10 mouse cellular contexts compared by ENCODE assay signal in the genomic region with DNA sequence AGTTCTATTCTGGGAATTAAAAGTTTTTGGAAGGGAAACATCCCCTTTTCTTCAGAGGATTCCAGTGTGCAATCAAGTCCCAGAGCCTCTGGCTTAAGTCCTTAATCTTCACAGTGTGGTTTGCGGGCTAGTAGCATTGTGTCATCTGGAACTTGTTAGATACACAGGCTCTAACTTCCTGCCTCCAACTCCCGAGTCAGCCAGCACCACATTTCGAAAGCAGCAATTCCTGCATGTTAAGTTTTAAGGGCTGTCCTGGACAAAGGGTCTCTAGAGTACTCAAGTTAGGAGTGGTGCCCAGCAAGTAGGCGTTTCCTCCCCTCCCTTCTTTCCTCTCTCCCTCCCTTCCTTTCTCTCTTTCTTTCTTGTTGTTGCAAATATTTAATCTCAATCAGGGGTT. TPM values are rescaled to one million over a fixed set of nuclear protein-coding genes. Genes with fewer than 3 reads are reported as not detected.
DNase-seq lines count a peak whose midpoint lies in the region; ATAC-seq and TF ChIP-seq lines count a peak whose summit lies in the region.
"Had no signal": no experiment of that assay in that cellular context is flagged by ENCODE, and none has a peak within 500 bp of the region (broad histone marks: within the 10 kb centered on the region; RNA-seq: fewer than 3 reads in every experiment).

No protein-coding gene starts in this region.

- DNase-seq in adipocyte (ENCODE audit: low spot score): peak; percentile 66
- DNase-seq in lung, postnatal 0 days (ENCODE audit: low spot score): peak; percentile 84
- no peak for DNase-seq in ovary, postnatal 14 days (ENCODE audit: low spot score)
- DNase-seq: liver, embryonic 13.5 days had no signal

- H3K27ac ChIP-seq in heart, embryonic 15.5 days: no peak overlapping the region
- H3K27ac ChIP-seq in lung, postnatal 0 days (ENCODE audit: low read length): no peak overlapping the region
- no peak overlapping the region for H3K27ac ChIP-seq in forebrain, embryonic 13.5 days
- H3K27ac ChIP-seq: kidney, embryonic 15.5 days; liver, embryonic 13.5 days; neural tube, embryonic 13.5 days had no signal

- H3K4me1 ChIP-seq in heart, embryonic 15.5 days (replicated peaks): peaks cover 2% of the 10 kb centered on the region
- H3K4me1 ChIP-seq in lung, postnatal 0 days (ENCODE audit: insufficient read depth, low read depth, low read length): no peaks in the 10 kb centered on the region
- H3K4me1 ChIP-seq in forebrain, embryonic 13.5 days: no peaks in the 10 kb centered on the region
- H3K4me1 ChIP-seq: kidney, embryonic 15.5 days; neural tube, embryonic 13.5 days had no signal

- no peaks in the 10 kb centered on the region for H3K36me3 ChIP-seq in heart, embryonic 15.5 days
- H3K36me3 ChIP-seq in lung, postnatal 0 days (ENCODE audit: insufficient read depth, low read length): no peaks in the 10 kb centered on the region
- H3K36me3 ChIP-seq in forebrain, embryonic 13.5 days (ENCODE audit: poor library complexity, severe bottlenecking): no peaks in the 10 kb centered on the region
- H3K36me3 ChIP-seq: kidney, embryonic 15.5 days; liver, embryonic 13.5 days; neural tube, embryonic 13.5 days had no signal

- 35% methylated on average over 4 of the region's 4 CpGs for WGBS in heart, embryonic 15.5 days
- 11% methylated on average over 4 of the region's 4 CpGs for WGBS in lung, postnatal 0 days
- 74% methylated on average over 4 of the region's 4 CpGs for WGBS in forebrain, embryonic 13.5 days

- no peak for TF ChIP-seq EP300 in lung, postnatal 0 days (IDR thresholded peaks at IDR 0.05)

- no peaks in the 10 kb centered on the region for H3K27me3 ChIP-seq in heart, embryonic 15.5 days
- no peaks in the 10 kb centered on the region for H3K27me3 ChIP-seq in lung, postnatal 0 days (replicated peaks; ENCODE audit: insufficient read depth, low read length)
- no peaks in the 10 kb centered on the region for H3K27me3 ChIP-seq in forebrain, embryonic 13.5 days
- H3K27me3 ChIP-seq: kidney, embryonic 15.5 days; liver, embryonic 13.5 days; neural tube, embryonic 13.5 days had no signal

- no peaks in the 10 kb centered on the region for H3K9me3 ChIP-seq in heart, embryonic 15.5 days (replicated peaks)
- no peaks in the 10 kb centered on the region for H3K9me3 ChIP-seq in lung, postnatal 0 days (ENCODE audit: low read length)
- no peaks in the 10 kb centered on the region for H3K9me3 ChIP-seq in forebrain, embryonic 13.5 days (replicated peaks)
- H3K9me3 ChIP-seq: kidney, embryonic 15.5 days; liver, embryonic 13.5 days; neural tube, embryonic 13.5 days had no signal

- no peak overlapping the region for H3K9ac ChIP-seq in heart, embryonic 15.5 days
- H3K9ac ChIP-seq in lung, postnatal 0 days (replicated peaks; ENCODE audit: low read depth): no peak overlapping the region
- H3K9ac ChIP-seq in forebrain, embryonic 13.5 days: no peak overlapping the region
- H3K9ac ChIP-seq: kidney, embryonic 15.5 days; liver, embryonic 13.5 days; neural tube, embryonic 13.5 days had no signal

- TF ChIP-seq CTCF in lung, postnatal 0 days (IDR thresholded peaks at IDR 0.05): no peak

- no peak overlapping the region for H3K4me3 ChIP-seq in heart, embryonic 15.5 days
- H3K4me3 ChIP-seq in lung, postnatal 0 days (ENCODE audit: low read depth, low read length): no peak overlapping the region
- H3K4me3 ChIP-seq in forebrain, embryonic 13.5 days: no peak overlapping the region
- H3K4me3 ChIP-seq: kidney, embryonic 15.5 days; liver, embryonic 13.5 days; neural tube, embryonic 13.5 days had no signal

- peak; percentile 43 for ATAC-seq in CD4-positive, CD25-positive, alpha-beta regulatory T cell, adult 4 months
- peak; percentile 63; the same call in 1 of the 2 replicates for ATAC-seq in heart, embryonic 15.5 days (replicated peaks; ENCODE audit: insufficient number of reproducible peaks, insufficient read depth, low FRiP score, low read depth)
- peak; percentile 79 for ATAC-seq in lung, postnatal 0 days
- ATAC-seq in inflammation-experienced regulatory T-cells, adult 6 months: no peak
- no peak for ATAC-seq in forebrain, embryonic 13.5 days

- no peak overlapping the region for H3K4me2 ChIP-seq in heart, embryonic 15.5 days
- H3K4me2 ChIP-seq in lung, postnatal 0 days (replicated peaks; ENCODE audit: low read depth, low read length): no peak overlapping the region
- H3K4me2 ChIP-seq in forebrain, embryonic 13.5 days: no peak overlapping the region
- H3K4me2 ChIP-seq: kidney, embryonic 15.5 days; liver, embryonic 13.5 days; neural tube, embryonic 13.5 days had no signal

RNA-seq across cellular contexts. Expression of a gene that starts 7.0 kb away (rescaled TPM):
- polyA plus RNA-seq in CD4-positive, CD25-positive, alpha-beta regulatory T cell, adult 4 months (2017; shearing (Covaris generic)): not detected
- 0.11 TPM in 2 replicates for polyA plus RNA-seq in heart, embryonic 15.5 days (2015; fragmentation: Nextera tagmentation; extraction: Ambion mirVana)
- 0.95 and 1.0 TPM in 2 replicates for polyA plus RNA-seq in lung, postnatal 0 days (2015; fragmentation: Nextera tagmentation; extraction: Ambion mirVana)
- under 1 TPM in 1 of 3 experiments, not detected in 2; 0.05 TPM for polyA plus RNA-seq in inflammation-experienced regulatory T-cells, adult 6 months (2017; shearing (Covaris generic))
- polyA plus RNA-seq in forebrain, embryonic 13.5 days (2015; fragmentation: Nextera tagmentation; extraction: Ambion mirVana): 0.17 and 0.23 TPM in 2 replicates

RNA-seq across cellular contexts. Expression of a gene that starts 19.8 kb away (rescaled TPM):
- polyA plus RNA-seq in CD4-positive, CD25-positive, alpha-beta regulatory T cell, adult 4 months (2017; shearing (Covaris generic)): 100 to 1,000 TPM; 111 to 123 TPM
- polyA plus RNA-seq in heart, embryonic 15.5 days (2015; fragmentation: Nextera tagmentation; extraction: Ambion mirVana): 267 and 302 TPM in 2 replicates
- 126 and 140 TPM in 2 replicates for polyA plus RNA-seq in lung, postnatal 0 days (2015; fragmentation: Nextera tagmentation; extraction: Ambion mirVana)
- polyA plus RNA-seq in inflammation-experienced regulatory T-cells, adult 6 months (2017; shearing (Covaris generic)): 100 to 1,000 TPM; 115 to 129 (median 128) TPM
- polyA plus RNA-seq in forebrain, embryonic 13.5 days (2015; fragmentation: Nextera tagmentation; extraction: Ambion mirVana): 141 and 146 TPM in 2 replicates

Comparison
In these comparisons a context has a peak if more than half of its experiments do, and no peak if none do; other contexts are left out.
1. ATAC-seq: peak in CD4-positive, CD25-positive, alpha-beta regulatory T cell, adult 4 months (single experiment), heart, embryonic 15.5 days (single experiment) and lung, postnatal 0 days (single experiment); none in inflammation-experienced regulatory T-cells, adult 6 months (single experiment) and forebrain, embryonic 13.5 days (single experiment).